Mouse (Mus musculus): ENCODE results near the gene Dmp1.

The Dmp1 gene

DNA sequence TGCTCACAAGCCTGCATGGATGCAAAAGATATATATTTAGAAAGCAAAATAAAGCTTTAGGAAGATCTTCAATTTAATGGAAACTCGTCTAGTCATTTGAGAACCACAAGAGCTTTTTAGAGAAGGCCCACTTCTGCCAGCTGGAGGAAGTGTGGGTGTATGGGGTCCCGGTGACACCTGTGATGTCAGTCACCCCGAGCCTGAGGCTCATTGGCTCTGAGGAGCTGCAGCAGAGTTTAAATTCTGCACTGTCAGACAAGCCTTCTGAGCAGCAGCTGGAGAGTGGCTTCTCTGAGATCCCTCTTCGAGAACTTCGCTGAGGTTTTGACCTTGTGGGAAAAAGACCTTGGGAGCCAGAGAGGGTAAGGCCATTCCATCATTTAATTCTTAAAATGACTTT is at the start of gene Dmp1:
Dmp1 (plus strand) TSS at position 263 of the 400 bp plus-strand sequence.
- in situ Hi-C loops (cut with MboI; ENCODE audit: low pct_unique_long_range_greater_than_20kb in 1 of 2, low sequenced_read_pairs in 2 of 2, unreplicated experiment in 1 of 2), result no loop called here

DNA sequence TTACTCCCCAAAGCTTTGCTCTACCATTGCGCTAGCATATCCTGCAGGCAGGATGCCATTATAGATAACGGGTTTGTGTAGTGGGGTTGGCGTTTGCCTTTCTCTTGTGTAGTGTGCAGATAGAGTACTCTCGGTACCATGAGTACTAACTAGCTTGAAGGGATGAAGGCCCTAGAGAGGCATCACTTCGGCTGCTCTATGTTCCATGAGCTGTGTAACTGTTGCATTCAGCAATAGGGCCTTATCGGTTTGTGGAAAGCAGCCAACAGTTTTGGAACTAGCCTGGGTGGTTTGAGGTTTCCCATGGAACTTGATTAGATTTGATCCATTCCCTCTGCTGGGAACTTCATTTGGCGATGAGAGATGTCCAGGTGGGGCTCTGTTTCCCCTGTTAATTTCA is 44.7 kb upstream of the Dmp1 start:
- in situ Hi-C loops (cut with MboI; ENCODE audit: low pct_unique_long_range_greater_than_20kb in 1 of 2, low sequenced_read_pairs in 2 of 2, unreplicated experiment in 1 of 2), result no loop called here

DNA sequence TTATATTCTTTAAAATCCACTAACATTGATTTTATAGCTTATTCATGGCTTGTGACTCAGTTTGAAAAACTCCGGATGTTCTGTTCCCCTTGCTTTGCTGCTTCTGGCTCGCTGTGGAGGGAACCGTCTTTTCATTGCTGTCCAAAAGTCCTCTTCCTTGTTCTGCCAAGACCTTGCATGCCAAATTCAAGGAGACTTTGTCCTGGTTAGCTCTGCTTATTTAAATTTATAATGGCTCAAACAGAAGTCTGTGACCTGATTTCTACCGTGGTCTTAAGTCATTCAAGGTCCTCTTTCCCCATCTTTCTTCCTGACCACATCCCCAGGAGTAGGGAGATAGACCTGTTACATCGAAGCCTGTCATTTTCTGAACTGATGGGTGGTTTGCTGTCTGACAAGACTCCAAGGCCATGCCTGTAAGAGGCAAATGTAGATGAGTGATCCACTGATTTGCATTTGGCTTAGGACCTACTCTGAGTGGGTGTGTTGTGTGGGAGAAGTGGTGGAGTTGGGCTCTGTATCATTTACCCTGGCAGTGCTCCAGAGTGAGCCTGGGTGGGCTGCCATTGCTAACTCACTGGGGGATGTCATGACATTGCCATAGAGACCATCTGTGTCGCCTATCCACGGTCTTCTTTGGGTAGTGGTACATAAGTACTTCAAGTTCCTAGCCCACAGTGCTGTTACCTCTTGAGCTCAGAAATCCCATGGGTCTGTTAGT is 43.9 kb upstream of the Dmp1 start:
- in situ Hi-C loops (cut with MboI; ENCODE audit: low pct_unique_long_range_greater_than_20kb in 1 of 2, low sequenced_read_pairs in 2 of 2, unreplicated experiment in 1 of 2), result no loop called here

DNA sequence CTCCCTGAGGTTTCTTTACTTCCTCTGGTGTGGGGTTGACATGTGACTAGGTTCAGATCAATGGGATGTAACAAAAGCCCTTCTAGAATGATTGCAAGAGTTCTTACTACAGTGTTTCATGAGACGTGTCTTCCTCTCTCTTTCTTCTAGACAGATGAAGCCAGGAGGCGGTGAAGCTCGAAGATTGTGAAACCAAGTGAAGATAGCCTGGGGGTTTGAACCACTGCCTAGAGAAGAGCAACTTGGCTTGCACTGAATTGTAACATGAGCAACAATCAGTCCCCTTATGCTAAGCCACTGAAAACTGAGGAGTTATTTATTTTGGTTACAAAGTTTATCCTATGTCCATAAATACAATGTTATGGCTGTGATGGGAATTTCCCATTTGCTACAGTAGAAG is 41.8 kb upstream of the Dmp1 start:
- in situ Hi-C loops (cut with MboI; ENCODE audit: low pct_unique_long_range_greater_than_20kb in 1 of 2, low sequenced_read_pairs in 2 of 2, unreplicated experiment in 1 of 2), result no loop called here

DNA sequence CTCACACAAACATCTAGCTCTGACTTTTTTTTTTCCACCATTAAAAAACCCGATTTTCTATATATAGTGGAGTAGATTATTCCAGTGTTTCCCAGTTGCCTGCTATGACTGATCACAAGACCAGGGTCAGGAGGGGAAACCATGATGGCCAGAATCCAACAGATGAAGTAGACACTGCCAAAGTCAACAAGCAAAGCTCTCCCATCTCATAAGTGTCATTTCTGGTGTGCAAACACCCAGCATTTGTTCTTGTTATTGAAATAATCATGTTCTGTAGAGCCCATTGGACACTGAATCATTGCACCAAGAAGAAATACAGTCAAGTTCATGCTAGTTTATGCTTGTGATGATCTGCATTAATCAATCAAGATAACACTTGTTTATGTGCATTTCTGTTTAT is 41.0 kb upstream of the Dmp1 start:
- in situ Hi-C loops (cut with MboI; ENCODE audit: low pct_unique_long_range_greater_than_20kb in 1 of 2, low sequenced_read_pairs in 2 of 2, unreplicated experiment in 1 of 2), result no loop called here

DNA sequence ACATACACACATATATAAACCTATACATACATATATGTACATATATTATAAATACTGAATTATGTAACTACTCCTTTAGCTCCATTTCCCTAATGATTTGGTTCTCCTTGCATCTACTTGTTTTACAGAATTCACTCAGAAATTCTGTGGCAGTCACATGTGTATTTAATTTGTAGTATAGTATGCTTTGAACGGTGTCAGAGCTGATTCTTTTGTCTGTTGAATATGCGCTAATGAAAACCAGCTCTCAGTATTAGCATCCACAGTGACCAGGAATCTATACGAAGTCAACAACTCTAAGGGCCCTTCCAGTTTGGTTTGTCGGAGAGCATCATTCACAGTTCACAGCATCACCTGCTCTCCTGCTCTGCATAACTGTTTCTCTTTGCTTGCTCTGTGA is 38.9 kb upstream of the Dmp1 start:
- in situ Hi-C loops (cut with MboI; ENCODE audit: low pct_unique_long_range_greater_than_20kb in 1 of 2, low sequenced_read_pairs in 2 of 2, unreplicated experiment in 1 of 2), result no loop called here

DNA sequence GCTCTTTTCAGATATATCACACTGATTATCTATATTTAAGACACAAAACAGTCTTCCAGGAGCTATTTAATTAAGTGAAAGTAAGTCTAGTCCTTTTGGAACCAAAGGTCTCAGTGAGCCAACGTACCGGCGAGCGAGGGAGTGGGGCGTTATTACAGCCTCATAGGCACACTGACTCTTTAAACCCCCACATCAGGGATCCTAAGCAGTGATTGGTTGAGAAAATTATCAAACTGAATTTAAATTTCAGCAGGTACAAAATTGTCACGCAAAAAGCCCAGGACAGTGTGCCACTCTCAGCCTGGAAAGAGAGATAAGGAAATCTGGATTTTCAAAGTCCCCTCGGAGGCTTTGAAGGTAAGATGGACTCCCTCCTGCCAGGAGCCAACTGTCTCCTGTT is 32.0 kb upstream of the Dmp1 start, which contains the start of gene Dspp:
Dspp (plus strand) TSS at position 301 of the 400 bp plus-strand sequence.
- in situ Hi-C loops (cut with MboI; ENCODE audit: low pct_unique_long_range_greater_than_20kb in 1 of 2, low sequenced_read_pairs in 2 of 2, unreplicated experiment in 1 of 2), result no loop called here

DNA sequence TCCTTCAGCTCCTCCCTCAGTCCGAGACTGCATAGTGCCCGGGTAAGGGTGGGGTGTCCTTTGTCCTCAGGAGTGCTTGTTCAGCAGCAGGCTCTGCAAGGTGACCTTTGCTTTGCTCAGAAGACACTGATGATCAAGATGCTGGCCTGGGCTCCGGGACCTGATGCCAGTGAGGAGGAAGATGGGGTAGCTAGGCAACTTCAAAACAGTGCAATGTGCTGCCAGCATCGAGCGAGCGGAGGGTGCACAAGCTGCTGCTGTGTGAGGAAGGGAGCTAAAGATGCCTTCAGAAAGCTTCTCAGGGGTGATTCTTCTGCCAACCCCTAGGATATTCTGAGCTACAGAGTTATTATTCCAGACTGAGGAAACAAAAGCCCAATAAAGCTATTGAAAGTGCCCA is 29.3 kb upstream of the Dmp1 start:
- in situ Hi-C loops (cut with MboI; ENCODE audit: low pct_unique_long_range_greater_than_20kb in 1 of 2, low sequenced_read_pairs in 2 of 2, unreplicated experiment in 1 of 2), result no loop called here

DNA sequence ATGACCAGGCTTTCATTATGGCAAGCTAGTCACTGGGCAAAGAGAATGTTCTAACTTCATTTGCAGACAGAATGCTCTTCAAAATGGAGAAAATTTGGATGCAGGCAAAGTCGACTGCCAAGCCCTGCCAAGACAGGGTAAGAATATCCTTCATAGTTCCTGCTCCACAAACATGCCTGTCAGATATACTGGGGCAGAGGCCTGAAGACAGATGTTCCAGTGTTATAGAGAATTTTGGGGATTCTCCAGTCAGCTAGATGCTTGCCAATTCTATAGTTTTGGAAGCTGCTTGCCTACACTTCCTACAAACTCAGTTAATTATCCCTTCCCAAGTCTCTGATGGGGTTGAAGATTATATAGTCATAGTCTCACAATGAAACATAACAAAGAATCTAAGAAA is 18.7 kb upstream of the Dmp1 start:
- in situ Hi-C loops (cut with MboI; ENCODE audit: low pct_unique_long_range_greater_than_20kb in 1 of 2, low sequenced_read_pairs in 2 of 2, unreplicated experiment in 1 of 2), result no loop called here

DNA sequence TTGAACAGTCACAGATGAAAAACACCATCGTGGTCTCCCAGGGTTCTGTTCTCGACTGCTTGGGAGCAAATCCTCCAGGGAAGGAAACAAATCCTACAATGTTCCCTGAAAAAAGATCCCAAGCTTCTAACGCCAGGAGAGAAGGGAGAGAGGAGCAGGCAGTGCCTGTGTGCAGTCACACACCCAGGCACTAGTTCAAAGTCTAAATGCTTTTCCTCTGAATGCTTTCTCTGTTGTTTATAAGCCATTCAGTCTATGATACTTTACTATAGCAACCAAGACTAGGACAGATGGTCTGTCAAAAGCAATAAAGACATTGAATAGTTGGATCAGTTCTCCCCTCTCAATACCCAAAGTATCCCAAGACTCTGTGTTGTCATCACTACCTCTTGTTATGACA is 15.1 kb upstream of the Dmp1 start:
- in situ Hi-C loops (cut with MboI; ENCODE audit: low pct_unique_long_range_greater_than_20kb in 1 of 2, low sequenced_read_pairs in 2 of 2, unreplicated experiment in 1 of 2), result no loop called here

DNA sequence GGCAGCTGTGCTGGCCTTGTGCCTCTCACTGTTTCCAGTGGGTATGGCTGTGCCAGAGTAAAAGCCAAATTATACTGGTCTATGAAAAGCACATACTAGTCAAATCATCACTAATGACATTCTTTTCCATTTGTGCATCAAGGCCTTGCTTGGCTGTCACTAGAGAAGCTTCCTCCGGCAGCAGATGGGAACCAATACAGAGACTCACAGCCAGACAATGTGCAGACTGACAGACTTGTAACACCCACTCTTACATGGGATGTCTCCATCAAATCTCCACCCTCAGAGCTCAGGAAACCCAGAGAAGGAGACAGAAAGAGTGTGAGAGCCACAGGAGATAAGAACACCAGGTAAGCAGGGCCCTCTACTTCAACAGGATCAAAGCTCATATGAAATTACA is 7.3 kb upstream of the Dmp1 start:
- in situ Hi-C loops (cut with MboI; ENCODE audit: low pct_unique_long_range_greater_than_20kb in 1 of 2, low sequenced_read_pairs in 2 of 2, unreplicated experiment in 1 of 2), result no loop called here

DNA sequence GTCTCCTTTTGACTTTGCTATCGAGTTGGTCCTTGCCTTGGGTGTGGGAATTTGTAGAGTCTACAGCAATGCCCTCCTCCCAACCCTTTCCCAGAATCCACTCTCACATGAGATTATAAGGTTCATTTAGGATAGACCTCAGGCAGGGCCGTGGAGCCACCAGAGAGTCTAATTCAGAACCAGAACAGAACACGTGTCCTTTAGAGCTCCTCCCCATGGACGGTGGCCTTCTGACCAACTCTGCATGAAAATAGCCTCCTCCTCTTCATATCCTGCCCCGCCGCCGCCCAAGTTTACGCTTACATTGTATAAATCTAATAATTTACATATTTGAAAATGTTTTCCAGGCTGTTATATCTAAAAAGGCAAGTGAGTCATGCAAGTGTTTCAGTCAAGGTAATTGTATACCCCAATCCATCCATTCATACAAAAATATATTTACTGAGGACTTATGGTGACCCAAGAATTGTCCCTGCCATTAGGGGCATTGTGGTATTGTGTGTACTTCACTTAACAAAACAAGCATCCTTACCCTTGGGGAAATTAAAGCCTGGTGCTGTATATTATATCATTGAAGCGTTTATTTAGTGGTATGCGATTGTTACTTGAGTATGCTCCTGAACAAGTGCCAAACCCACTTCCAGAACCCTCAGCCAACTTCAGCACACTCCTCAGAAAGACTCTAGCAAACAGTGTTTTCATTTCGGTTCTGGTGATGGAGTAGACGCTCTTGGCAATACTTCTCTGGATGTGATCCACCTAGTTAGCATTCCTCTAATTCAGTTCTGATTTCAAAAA is 1.1 kb upstream of the Dmp1 start:
- in situ Hi-C loops (cut with MboI; ENCODE audit: low pct_unique_long_range_greater_than_20kb in 1 of 2, low sequenced_read_pairs in 2 of 2, unreplicated experiment in 1 of 2), result no loop called here

DNA sequence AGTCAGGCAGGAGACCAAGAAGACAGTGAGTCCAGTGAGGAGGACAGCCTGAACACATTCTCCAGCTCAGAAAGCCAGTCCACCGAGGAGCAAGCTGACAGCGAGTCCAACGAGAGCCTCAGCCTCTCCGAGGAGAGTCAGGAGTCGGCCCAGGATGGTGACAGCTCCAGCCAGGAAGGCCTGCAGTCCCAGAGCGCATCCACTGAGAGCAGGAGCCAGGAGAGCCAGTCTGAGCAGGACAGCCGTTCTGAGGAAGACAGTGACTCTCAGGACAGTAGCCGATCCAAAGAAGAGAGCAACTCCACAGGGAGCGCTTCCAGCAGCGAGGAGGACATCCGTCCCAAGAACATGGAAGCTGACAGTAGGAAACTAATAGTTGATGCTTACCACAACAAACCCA is 10.1 kb downstream of the Dmp1 start:
- in situ Hi-C loops (cut with MboI; ENCODE audit: low pct_unique_long_range_greater_than_20kb in 1 of 2, low sequenced_read_pairs in 2 of 2, unreplicated experiment in 1 of 2), result no loop called here

DNA sequence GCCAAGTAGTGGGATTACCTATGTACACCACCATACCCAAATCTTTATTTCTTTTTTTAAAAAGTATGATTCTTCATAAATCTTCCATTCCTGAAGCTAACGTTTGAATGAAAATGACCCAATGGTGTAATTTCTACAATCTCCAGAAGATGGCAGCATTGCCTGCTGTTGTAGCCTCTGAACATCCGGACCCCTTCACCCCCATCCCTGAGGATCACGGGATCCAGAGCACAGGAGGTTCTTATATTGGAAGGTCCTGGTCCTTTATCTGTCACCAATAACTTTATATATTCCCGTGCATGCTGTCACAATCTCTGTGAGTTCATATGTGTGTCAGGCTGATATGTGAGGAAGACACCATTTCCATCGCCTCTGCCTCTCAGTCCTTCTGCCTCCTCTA is 16.5 kb downstream of the Dmp1 start:
- in situ Hi-C loops (cut with MboI; ENCODE audit: low pct_unique_long_range_greater_than_20kb in 1 of 2, low sequenced_read_pairs in 2 of 2, unreplicated experiment in 1 of 2), result no loop called here

DNA sequence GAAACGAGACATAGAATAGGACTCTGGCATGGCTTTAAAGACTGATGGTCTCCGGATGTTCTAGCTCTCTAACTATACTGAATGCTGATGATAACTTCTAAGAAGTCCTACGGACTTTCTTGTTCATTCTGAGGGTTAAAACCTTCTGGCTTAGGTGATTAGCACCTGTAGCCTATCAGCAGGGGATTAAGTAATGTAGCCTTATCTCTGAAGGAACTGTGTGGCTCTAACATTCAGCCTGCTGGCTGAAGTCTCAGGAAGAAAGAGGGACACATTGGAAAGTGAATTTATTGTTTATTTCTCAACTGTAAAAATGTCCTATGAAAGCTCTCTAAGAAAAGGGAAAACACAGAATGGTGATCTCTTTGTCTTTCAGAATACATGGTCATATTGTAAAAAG is 21.9 kb downstream of the Dmp1 start:
- in situ Hi-C loops (cut with MboI; ENCODE audit: low pct_unique_long_range_greater_than_20kb in 1 of 2, low sequenced_read_pairs in 2 of 2, unreplicated experiment in 1 of 2), result loop anchor here (10.0 kb wide), 1 partner anchor 111 kb away; no protein-coding TSS in a partner anchor

DNA sequence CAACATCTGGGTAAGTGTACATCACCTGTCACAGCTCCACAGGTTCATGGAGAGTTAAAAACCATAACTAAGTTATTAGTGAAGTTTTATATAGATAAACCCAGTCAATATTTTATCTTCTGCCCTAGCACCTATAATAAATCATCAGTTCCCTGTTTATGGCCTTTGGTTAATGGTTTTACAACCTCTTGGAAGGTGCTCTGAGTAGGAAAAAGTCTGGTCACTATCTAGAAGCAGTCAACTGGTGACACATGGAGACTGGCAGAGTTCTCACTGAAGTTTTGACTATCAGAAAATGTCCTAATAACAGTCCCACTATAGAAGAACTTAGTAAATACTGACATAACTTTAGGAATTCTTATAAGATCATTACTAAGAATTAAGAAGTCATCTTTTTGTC is 22.3 kb downstream of the Dmp1 start:
- in situ Hi-C loops (cut with MboI; ENCODE audit: low pct_unique_long_range_greater_than_20kb in 1 of 2, low sequenced_read_pairs in 2 of 2, unreplicated experiment in 1 of 2), result loop anchor here (10.0 kb wide), 1 partner anchor 110 kb away; no protein-coding TSS in a partner anchor

DNA sequence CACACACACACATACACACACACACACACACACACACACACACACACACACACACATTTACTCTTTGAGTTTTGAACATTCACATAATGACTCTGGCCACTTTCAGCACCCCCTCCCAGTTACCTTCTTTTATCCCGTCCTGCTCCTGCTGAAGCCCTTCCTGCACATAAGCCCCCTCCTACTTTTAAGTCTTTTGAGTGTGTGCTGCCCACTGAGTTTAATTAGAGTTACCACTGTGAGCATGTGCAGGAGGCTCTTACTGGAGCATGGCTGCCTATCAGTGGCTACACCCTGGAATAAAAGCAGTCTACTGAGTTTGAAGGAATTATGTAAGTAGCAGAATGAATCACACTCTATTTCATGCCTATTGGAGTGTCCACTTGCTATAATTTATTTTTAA is 26.1 kb downstream of the Dmp1 start:
- in situ Hi-C loops (cut with MboI; ENCODE audit: low pct_unique_long_range_greater_than_20kb in 1 of 2, low sequenced_read_pairs in 2 of 2, unreplicated experiment in 1 of 2), result loop anchor here (10.0 kb wide), 1 partner anchor 106 kb away; no protein-coding TSS in a partner anchor

DNA sequence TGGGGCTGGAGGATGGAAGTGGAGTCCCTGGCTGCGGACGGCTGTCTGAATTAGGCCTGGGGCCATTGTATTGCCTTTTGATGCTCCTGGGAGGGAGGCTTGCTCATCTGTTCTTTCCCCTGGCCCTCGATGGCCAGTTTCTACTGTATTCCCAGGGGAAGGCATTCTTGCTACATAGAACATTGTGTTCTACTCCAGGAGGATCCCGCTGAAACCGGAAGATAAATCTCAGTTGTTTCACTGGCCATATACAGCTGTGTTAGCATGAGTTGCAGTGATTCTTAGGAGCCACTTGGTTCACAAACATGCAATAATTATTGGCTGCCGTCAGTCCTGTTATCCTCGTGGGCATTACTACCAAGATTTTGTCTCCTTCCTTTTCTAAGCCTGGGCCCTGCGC is 34.3 kb downstream of the Dmp1 start:
- in situ Hi-C loops (cut with MboI; ENCODE audit: low pct_unique_long_range_greater_than_20kb in 1 of 2, low sequenced_read_pairs in 2 of 2, unreplicated experiment in 1 of 2), result no loop called here

DNA sequence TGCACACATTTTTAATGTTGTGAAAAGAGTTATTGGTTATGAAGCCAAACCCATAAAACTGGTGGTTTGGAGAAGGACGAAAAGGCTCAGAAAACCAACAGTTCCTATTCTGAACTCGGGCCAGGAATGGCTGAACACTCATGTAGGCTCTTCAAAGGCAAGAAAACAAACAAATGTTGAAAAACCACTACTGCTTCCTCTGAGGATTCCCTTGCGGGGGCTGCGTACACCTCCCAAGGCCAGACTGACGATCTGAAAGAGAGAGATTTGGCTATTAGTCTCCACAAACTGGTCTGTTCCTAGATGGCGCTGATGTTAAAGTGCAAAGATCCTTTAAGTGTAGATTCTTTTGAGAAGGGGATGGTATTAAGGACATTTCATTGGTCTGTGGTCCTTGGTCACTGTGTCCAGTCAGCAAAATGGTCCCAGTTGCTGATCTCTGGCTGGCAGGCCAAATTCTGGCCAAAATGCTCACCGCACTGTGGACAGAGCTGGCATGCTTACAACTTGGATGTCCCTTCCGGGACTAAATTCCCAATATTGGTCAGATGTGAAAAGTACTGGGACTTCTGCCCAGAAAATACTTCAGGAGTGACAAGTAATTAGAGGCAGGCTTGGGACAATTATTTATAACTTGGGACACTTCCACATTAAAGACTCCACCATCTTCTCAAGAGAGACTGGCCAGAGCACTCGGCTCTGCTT is 37.4 kb downstream of the Dmp1 start:
- in situ Hi-C loops (cut with MboI; ENCODE audit: low pct_unique_long_range_greater_than_20kb in 1 of 2, low sequenced_read_pairs in 2 of 2, unreplicated experiment in 1 of 2), result no loop called here
